Mouse (Mus musculus) MEL (cell line): ENCODE results near the gene Hsd17b14.

Experiments used
- CTCF ChIP-seq, 3 experiments: IDR thresholded peaks in 2 of 3; conservative IDR thresholded peaks in 1 of 3; 2 replicates each; pipeline ENCODE4 v1.5.1; 2011 to 2012; ENCODE audit warnings: low read length in 3 of 3, low read depth in 2 of 3, mild to moderate bottlenecking in 2 of 3, improper control_type of control experiment in 1 of 3, inconsistent platforms in 1 of 3, mixed read lengths in 1 of 3, moderate library complexity in 1 of 3; ENCODE audit not compliant: control insufficient read depth in 1 of 3, insufficient read depth in 1 of 3, poor library complexity in 1 of 3, severe bottlenecking in 1 of 3
- GABPA ChIP-seq: IDR thresholded peaks from 2 replicates; pipeline ENCODE4 v1.6.1; 2012; ENCODE audit warnings: low read depth, mild to moderate bottlenecking, inconsistent platforms, low read length, improper control_type of control experiment, moderate library complexity
- GATA1 ChIP-seq: IDR thresholded peaks from 2 replicates; pipeline ENCODE4 v1.6.1; 2011; ENCODE audit warnings: low read depth, low read length, improper control_type of control experiment
- HCFC1 ChIP-seq: IDR thresholded peaks from 2 replicates; pipeline ENCODE4 v1.6.1; 2012; ENCODE audit warnings: low read depth, mild to moderate bottlenecking, inconsistent platforms, low read length, improper control_type of control experiment, moderate library complexity
- POLR2A ChIP-seq, 2 experiments: IDR thresholded peaks; 2 replicates each; pipeline ENCODE4 v1.6.1; 2011 to 2012; ENCODE audit warnings: low read length in 2 of 2, mild to moderate bottlenecking in 2 of 2, control low read depth in 1 of 2, improper control_type of control experiment in 1 of 2, low read depth in 1 of 2, moderate library complexity in 1 of 2; ENCODE audit not compliant: control insufficient read depth in 1 of 2, insufficient read depth in 1 of 2, poor library complexity in 1 of 2
- SIN3A ChIP-seq: IDR thresholded peaks from 2 replicates; pipeline ENCODE4 v1.6.1; 2012; ENCODE audit warnings: low read length, improper control_type of control experiment, inconsistent platforms
- UBTF ChIP-seq: IDR thresholded peaks from 2 replicates; pipeline ENCODE4 v1.6.1; 2012; ENCODE audit warnings: low read depth, mild to moderate bottlenecking, inconsistent platforms, low read length, improper control_type of control experiment, moderate library complexity, borderline replicate concordance; ENCODE audit not compliant: insufficient read depth
- USF1 ChIP-seq: IDR thresholded peaks from 2 replicates; pipeline ENCODE4 v1.6.1; 2014; ENCODE audit warnings: low read depth, mild to moderate bottlenecking, inconsistent platforms, low read length, improper control_type of control experiment, moderate library complexity
- ZMIZ1 ChIP-seq: IDR thresholded peaks from 2 replicates; pipeline ENCODE4 v1.6.1; 2012; ENCODE audit warnings: low read depth, mild to moderate bottlenecking, inconsistent platforms, low read length, improper control_type of control experiment, moderate library complexity

- TF ChIP-seq POLR2A (IDR thresholded peaks at IDR 0.05; ENCODE audit: control insufficient read depth in 1 of 2, insufficient read depth in 1 of 2, low read depth in 1 of 2, low read length in 2 of 2, poor library complexity in 1 of 2) (no peak), ZMIZ1 (no peak), SIN3A (no peak), CTCF (IDR thresholded peaks at IDR 0.05 in 2 of 3, conservative IDR thresholded peaks at IDR 0.05 in 1 of 3; ENCODE audit: control insufficient read depth in 1 of 3, insufficient read depth in 1 of 3, low read depth in 2 of 3, low read length in 3 of 3, poor library complexity in 1 of 3, severe bottlenecking in 1 of 3) (no peak), GABPA (no peak), GATA1 (no peak), UBTF (no peak), USF1 (no peak), HCFC1 (no peak)
These were observed 34.1 kb upstream of the Hsd17b14 start for GRCm38 (mm10) chr7:45520605-45521004.
